Mouse (Mus musculus) subcutaneous adipose tissue, adult 2 months (tissue): ENCODE data around the gene Rps27. TPM values are rescaled to one million over a fixed set of nuclear protein-coding genes. Genes with fewer than 3 reads are reported as not detected.

Experiments used
- polyA plus RNA-seq: library from polyadenylated mRNA; depleted of rRNA; stranded (reverse); fragments of >200 nt; gene quantifications from 2 replicates; pipeline ENCODE4 v1.2.3, GENCODE M21; 2012; ENCODE audit warnings: low replicate concordance; rRNA removed

The Rps27 gene
- polyA plus RNA-seq: 1,404 and 2,636 TPM in 2 replicates

GRCm38 (mm10) chr3:90213377-90213866 is at the start of gene Rps27, which contains the start of gene Rab13:
TSS of gene Rps27 (minus strand) at chr3:90213651.
TSS of gene Rab13 (plus strand) at chr3:90213695.

GRCm38 (mm10) chr3:90253653-90254418 is 40.4 kb upstream of the Rps27 start, which contains the start of gene Crtc2:
TSS of gene Crtc2 (plus strand) at chr3:90254163.

GRCm38 (mm10) chr3:90247960-90248745 is 34.7 kb upstream of the Rps27 start, which contains the start of gene Slc39a1:
TSS of gene Slc39a1 (plus strand) at chr3:90248172.

DNA sequence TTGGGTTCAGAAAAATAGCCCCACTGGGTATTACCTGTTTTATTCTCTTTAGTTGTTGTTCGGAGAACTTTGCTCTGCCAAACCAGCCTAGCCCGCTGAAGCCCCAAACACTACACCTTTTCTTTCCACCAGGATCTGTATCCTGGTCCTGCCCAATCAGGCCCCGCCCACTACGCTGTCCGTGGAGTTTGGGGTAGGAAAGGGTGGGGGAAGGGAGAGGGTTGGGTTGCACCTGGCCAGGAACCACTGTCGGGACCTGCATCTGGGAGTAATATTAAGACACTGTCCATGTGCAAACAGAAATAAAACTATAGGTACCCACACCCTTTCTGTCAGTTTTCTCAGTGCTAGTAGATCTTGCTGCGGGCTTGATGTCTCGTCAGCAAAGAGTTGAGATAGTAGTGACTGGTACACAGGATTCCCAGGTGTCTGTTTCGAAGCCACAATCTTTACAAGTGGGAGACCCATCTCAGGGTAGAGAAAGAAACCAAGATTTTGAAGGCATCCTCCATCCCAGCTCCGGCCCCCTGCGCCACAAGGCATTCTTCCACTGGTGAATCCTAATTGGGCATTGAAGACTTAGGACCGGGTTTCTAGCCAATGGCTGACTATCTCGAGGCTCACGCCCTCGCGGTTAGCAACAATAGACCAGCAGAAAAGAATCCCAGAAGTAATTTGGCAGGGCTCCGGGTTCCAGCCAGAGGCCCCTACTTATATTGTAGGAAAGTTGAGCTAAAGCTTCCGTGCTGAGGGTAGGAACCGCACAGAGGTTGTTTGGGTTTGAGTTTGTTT is 29.7 kb upstream of the Rps27 start, which contains the start of gene Creb3l4:
Creb3l4 (minus strand) TSS at position 529 of the 792 bp plus-strand sequence.

DNA sequence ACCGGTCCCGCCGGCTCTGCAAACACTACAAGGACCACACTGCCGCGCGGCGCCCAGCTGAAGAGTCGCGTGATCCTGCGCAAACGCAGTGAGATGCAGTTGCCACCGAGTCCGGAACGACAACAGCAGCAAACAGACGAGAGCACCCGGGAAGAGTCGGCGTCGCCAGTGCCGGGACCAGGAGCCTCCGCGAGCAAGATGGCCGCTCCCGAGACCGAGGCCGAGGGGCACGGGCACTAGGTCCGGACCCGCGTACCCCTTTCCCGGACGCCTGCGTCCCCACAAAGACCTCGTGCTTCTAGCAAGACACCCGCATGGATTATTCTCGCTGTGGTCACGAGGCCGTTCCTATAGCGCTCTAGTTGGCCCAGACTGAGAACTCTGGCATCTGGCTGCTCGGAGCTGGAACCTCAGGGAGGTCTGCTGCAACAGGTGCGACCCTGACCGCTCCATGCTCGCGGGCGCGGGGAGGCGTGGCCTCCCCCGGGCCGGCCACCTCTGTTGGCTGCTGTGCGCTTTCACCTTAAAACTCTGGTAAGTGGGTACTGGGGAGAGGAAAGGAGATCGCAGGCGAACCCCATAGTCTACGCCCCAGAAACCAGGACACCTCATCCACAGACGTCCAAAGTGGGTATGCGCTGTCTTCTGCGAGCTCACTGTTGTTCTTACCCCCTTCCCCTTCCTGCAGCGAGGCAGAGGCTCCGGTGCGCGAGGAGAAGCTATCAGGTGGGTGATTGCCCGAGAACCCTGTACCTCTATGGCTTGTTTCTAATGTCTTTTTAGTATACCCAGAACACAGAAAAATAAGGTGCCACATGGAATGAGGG is 18.3 kb upstream of the Rps27 start, which contains the start of gene Jtb:
Jtb (plus strand) TSS at position 91 of the 827 bp plus-strand sequence.

Other genes with a start within 250 kb of the Rps27 start
- gene Hax1, start 214.9 kb downstream of the Rps27 start, polyA plus RNA-seq: 81.9 and 98.3 TPM in 2 replicates
- gene 4933434E20Rik, start 162.0 kb downstream of the Rps27 start, polyA plus RNA-seq: 60.2 and 69.1 TPM in 2 replicates
- gene Ubap2l, start 161.0 kb downstream of the Rps27 start, polyA plus RNA-seq: 109 and 164 TPM in 2 replicates
- 100 and 134 TPM in 2 replicates for gene Tpm3, start 141.0 kb downstream of the Rps27 start, polyA plus RNA-seq
- 0.34 and 0.58 TPM in 2 replicates for gene Nup210l, start 109.5 kb downstream of the Rps27 start, polyA plus RNA-seq
- 13.9 and 16.1 TPM in 2 replicates for gene Rab13, start within 50 bp of the Rps27 start, polyA plus RNA-seq
- gene Jtb, start 17.9 kb upstream of the Rps27 start, polyA plus RNA-seq: 66.6 and 78.7 TPM in 2 replicates
- 1.4 and 2.9 TPM in 2 replicates for gene Creb3l4, start 29.9 kb upstream of the Rps27 start, polyA plus RNA-seq
- 123 and 129 TPM in 2 replicates for gene Slc39a1, start 34.5 kb upstream of the Rps27 start, polyA plus RNA-seq
- 49.7 and 72.4 TPM in 2 replicates for gene Crtc2, start 40.5 kb upstream of the Rps27 start, polyA plus RNA-seq
- 21.1 and 31.2 TPM in 2 replicates for gene Dennd4b, start 51.5 kb upstream of the Rps27 start, polyA plus RNA-seq
- gene Gatad2b, start 79.5 kb upstream of the Rps27 start, polyA plus RNA-seq: 21.2 and 31.8 TPM in 2 replicates
- 17.7 and 47.6 TPM in 2 replicates for gene Slc27a3, start 176.3 kb upstream of the Rps27 start, polyA plus RNA-seq
- gene Ints3, start 220.0 kb upstream of the Rps27 start, polyA plus RNA-seq: 30.1 and 42.9 TPM in 2 replicates